Mouse (Mus musculus): Measurements from ENCODE around the gene Sfxn3. TPM values are rescaled to one million over a fixed set of nuclear protein-coding genes. Genes with fewer than 3 reads are reported as not detected.

Sfxn3 gene
- polyA plus RNA-seq, 1 experiment from 2014 or later: 6.8 TPM

- ATAC-seq (replicated peaks; ENCODE audit: low FRiP score) (no peak), DNase-seq (ENCODE audit: low spot score) (no peak)
- peaks cover 8% of the 10 kb centered on the region for H3K4me1 ChIP-seq (replicated peaks; ENCODE audit: control insufficient read depth, insufficient read depth, low read length)
- no peaks in the 10 kb centered on the region for H3K27me3 ChIP-seq (replicated peaks; ENCODE audit: control insufficient read depth, insufficient read depth, low read length)
- no peak overlapping the region for H3K9ac ChIP-seq (ENCODE audit: low read depth, low read length)
- no peaks in the 10 kb centered on the region for H3K9me3 ChIP-seq (ENCODE audit: control insufficient read depth, low read length)
- H3K27ac ChIP-seq (ENCODE audit: low read depth, low read length): no peak overlapping the region
- H3K36me3 ChIP-seq (ENCODE audit: control insufficient read depth, insufficient read depth, low read length): peaks cover 27% of the 10 kb centered on the region
- no peak overlapping the region for H3K4me2 ChIP-seq
- 92% methylated on average over 37 of the region's 37 CpGs for WGBS
- no peak overlapping the region for H3K4me3 ChIP-seq (ENCODE audit: low read depth, low read length)
Measured at GRCm38 (mm10) chr19:45025937-45026568, 21.2 kb upstream of the Sfxn3 start.

GRCm38 (mm10) chr19:45026958-45027670 lies 20.2 kb upstream of the Sfxn3 start:
- peaks cover 27% of the 10 kb centered on the region for H3K36me3 ChIP-seq (ENCODE audit: control insufficient read depth, insufficient read depth, low read length)
- DNase-seq (ENCODE audit: low spot score) (no peak), ATAC-seq (replicated peaks; ENCODE audit: low FRiP score) (no peak)
- no peaks in the 10 kb centered on the region for H3K27me3 ChIP-seq (replicated peaks; ENCODE audit: control insufficient read depth, insufficient read depth, low read length)
- H3K4me2 ChIP-seq: no peak overlapping the region
- H3K27ac ChIP-seq (ENCODE audit: low read depth, low read length): no peak overlapping the region
- H3K4me1 ChIP-seq (replicated peaks; ENCODE audit: control insufficient read depth, insufficient read depth, low read length): peaks cover 8% of the 10 kb centered on the region
- H3K4me3 ChIP-seq (ENCODE audit: low read depth, low read length): no peak overlapping the region
- H3K9me3 ChIP-seq (ENCODE audit: control insufficient read depth, low read length): no peaks in the 10 kb centered on the region
- WGBS: 76% methylated on average over 6 of the region's 6 CpGs
- H3K9ac ChIP-seq (ENCODE audit: low read depth, low read length): no peak overlapping the region

- Histone ChIP-seq H3K9ac (ENCODE audit: low read depth, low read length) (no peak overlapping the region), H3K4me2 (no peak overlapping the region), H3K27ac (ENCODE audit: low read depth, low read length) (no peak overlapping the region), H3K9me3 (ENCODE audit: control insufficient read depth, low read length) (no peaks in the 10 kb centered on the region), H3K4me3 (ENCODE audit: low read depth, low read length) (no peak overlapping the region), H3K4me1 (replicated peaks; ENCODE audit: control insufficient read depth, insufficient read depth, low read length) (peaks cover 8% of the 10 kb centered on the region), H3K27me3 (replicated peaks; ENCODE audit: control insufficient read depth, insufficient read depth, low read length) (no peaks in the 10 kb centered on the region), H3K36me3 (ENCODE audit: control insufficient read depth, insufficient read depth, low read length) (peaks cover 27% of the 10 kb centered on the region)
- DNase-seq (ENCODE audit: low spot score): no peak
- ATAC-seq (replicated peaks; ENCODE audit: low FRiP score): no peak
- WGBS: 87% methylated on average over 6 of the region's 6 CpGs
Measured at GRCm38 (mm10) chr19:45027848-45028247, 19.5 kb upstream of the Sfxn3 start.

- Histone ChIP-seq H3K27ac (ENCODE audit: low read depth, low read length) (no peak overlapping the region), H3K4me2 (no peak overlapping the region), H3K4me3 (ENCODE audit: low read depth, low read length) (no peak overlapping the region), H3K9ac (ENCODE audit: low read depth, low read length) (no peak overlapping the region), H3K9me3 (ENCODE audit: control insufficient read depth, low read length) (no peaks in the 10 kb centered on the region), H3K27me3 (replicated peaks; ENCODE audit: control insufficient read depth, insufficient read depth, low read length) (no peaks in the 10 kb centered on the region), H3K36me3 (ENCODE audit: control insufficient read depth, insufficient read depth, low read length) (peaks cover 24% of the 10 kb centered on the region), H3K4me1 (replicated peaks; ENCODE audit: control insufficient read depth, insufficient read depth, low read length) (peaks cover 8% of the 10 kb centered on the region)
- WGBS: 60% methylated on average over 19 of the region's 19 CpGs
- ATAC-seq (replicated peaks; ENCODE audit: low FRiP score) (no peak), DNase-seq (ENCODE audit: low spot score) (no peak)
Measured at GRCm38 (mm10) chr19:45028746-45029145, 18.6 kb upstream of the Sfxn3 start.

GRCm38 (mm10) chr19:45029571-45029970 lies 17.7 kb upstream of the Sfxn3 start:
- 53% methylated on average over 9 of the region's 9 CpGs for WGBS

GRCm38 (mm10) chr19:45030111-45030510 lies 17.2 kb upstream of the Sfxn3 start:
- H3K4me1 ChIP-seq (replicated peaks; ENCODE audit: control insufficient read depth, insufficient read depth, low read length): peaks cover 8% of the 10 kb centered on the region; the same call in 1 of the 2 replicates
- no peaks in the 10 kb centered on the region for H3K9me3 ChIP-seq (ENCODE audit: control insufficient read depth, low read length)
- 21% methylated on average over 8 of the region's 8 CpGs for WGBS
- H3K4me2 ChIP-seq: no peak overlapping the region
- no peak overlapping the region for H3K9ac ChIP-seq (ENCODE audit: low read depth, low read length)
- H3K36me3 ChIP-seq (ENCODE audit: control insufficient read depth, insufficient read depth, low read length): peaks cover 17% of the 10 kb centered on the region
- peak; percentile 47 for ATAC-seq (replicated peaks; ENCODE audit: low FRiP score)
- H3K27me3 ChIP-seq (replicated peaks; ENCODE audit: control insufficient read depth, insufficient read depth, low read length): no peaks in the 10 kb centered on the region
- peak; percentile 72 for DNase-seq (ENCODE audit: low spot score)
- H3K27ac ChIP-seq (ENCODE audit: low read depth, low read length): no peak overlapping the region
- H3K4me3 ChIP-seq (ENCODE audit: low read depth, low read length): no peak overlapping the region

More at GRCm38 (mm10) chr19:45029571-45029970, 17.7 kb upstream of the Sfxn3 start:
- no peak overlapping the region for H3K4me2 ChIP-seq
- H3K9me3 ChIP-seq (ENCODE audit: control insufficient read depth, low read length): no peaks in the 10 kb centered on the region
- no peak overlapping the region for H3K4me3 ChIP-seq (ENCODE audit: low read depth, low read length)
- peaks cover 19% of the 10 kb centered on the region for H3K36me3 ChIP-seq (ENCODE audit: control insufficient read depth, insufficient read depth, low read length)
- H3K9ac ChIP-seq (ENCODE audit: low read depth, low read length): no peak overlapping the region
- DNase-seq (ENCODE audit: low spot score) (no peak), ATAC-seq (replicated peaks; ENCODE audit: low FRiP score) (no peak)
- H3K27ac ChIP-seq (ENCODE audit: low read depth, low read length): no peak overlapping the region
- no peaks in the 10 kb centered on the region for H3K27me3 ChIP-seq (replicated peaks; ENCODE audit: control insufficient read depth, insufficient read depth, low read length)
- peaks cover 8% of the 10 kb centered on the region for H3K4me1 ChIP-seq (replicated peaks; ENCODE audit: control insufficient read depth, insufficient read depth, low read length)

GRCm38 (mm10) chr19:45030746-45031693 lies 16.3 kb upstream of the Sfxn3 start:
- 41% methylated on average over 20 of the region's 20 CpGs for WGBS
- 0 out of 2 replicates have a peak overlapping the region, but pooled peaks have one; percentile 18 for H3K4me3 ChIP-seq (ENCODE audit: low read depth, low read length)
- ATAC-seq (replicated peaks; ENCODE audit: low FRiP score): no peak

GRCm38 (mm10) chr19:45031780-45032179 lies 15.5 kb upstream of the Sfxn3 start:
- no peak overlapping the region for H3K4me3 ChIP-seq (ENCODE audit: low read depth, low read length)
- peaks cover 6% of the 10 kb centered on the region for H3K27me3 ChIP-seq (replicated peaks; ENCODE audit: control insufficient read depth, insufficient read depth, low read length)
- H3K36me3 ChIP-seq (ENCODE audit: control insufficient read depth, insufficient read depth, low read length): peaks cover under 1% of the 10 kb centered on the region
- ATAC-seq (replicated peaks; ENCODE audit: low FRiP score) (peak; percentile 35; the same call in 1 of the 2 replicates), DNase-seq (ENCODE audit: low spot score) (peak; percentile 69)
- no peak overlapping the region for H3K27ac ChIP-seq (ENCODE audit: low read depth, low read length)
- no peaks in the 10 kb centered on the region for H3K9me3 ChIP-seq (ENCODE audit: control insufficient read depth, low read length)
- H3K4me1 ChIP-seq (replicated peaks; ENCODE audit: control insufficient read depth, insufficient read depth, low read length): peaks cover 8% of the 10 kb centered on the region; the same call in 1 of the 2 replicates
- no peak overlapping the region for H3K4me2 ChIP-seq
- no peak overlapping the region for H3K9ac ChIP-seq (ENCODE audit: low read depth, low read length)
- 31% methylated on average over 4 of the region's 4 CpGs for WGBS

More at GRCm38 (mm10) chr19:45030746-45031693, 16.3 kb upstream of the Sfxn3 start:
- DNase-seq (ENCODE audit: low spot score): peak; percentile 63
- H3K27me3 ChIP-seq (replicated peaks; ENCODE audit: control insufficient read depth, insufficient read depth, low read length): no peaks in the 10 kb centered on the region; the same call in 1 of the 2 replicates
- H3K9ac ChIP-seq (ENCODE audit: low read depth, low read length): no peak overlapping the region
- no peaks in the 10 kb centered on the region for H3K9me3 ChIP-seq (ENCODE audit: control insufficient read depth, low read length)
- peaks cover 8% of the 10 kb centered on the region for H3K36me3 ChIP-seq (ENCODE audit: control insufficient read depth, insufficient read depth, low read length)
- peaks cover 8% of the 10 kb centered on the region; the same call in 1 of the 2 replicates for H3K4me1 ChIP-seq (replicated peaks; ENCODE audit: control insufficient read depth, insufficient read depth, low read length)
- peak overlapping the region; percentile 62 for H3K4me2 ChIP-seq
- H3K27ac ChIP-seq (ENCODE audit: low read depth, low read length): no peak overlapping the region

Data from liver, embryonic 11.5 days (tissue).